Mouse (Mus musculus) midbrain, embryonic 10.5 days (tissue): ENCODE results near the gene U2af1l4. TPM values are rescaled to one million over a fixed set of nuclear protein-coding genes. Genes with fewer than 3 reads are reported as not detected.

Source experiments
- DNase-seq: peaks from one replicate; pipeline ENCODE4 v3.0.0-alpha.2; 2017; ENCODE audit warnings: low spot score
- H3K27ac ChIP-seq: fragments of 300-500 bp; sonication (generic); replicated peaks from 2 replicates; pipeline ENCODE4 v1.5.1; 2016; ENCODE audit warnings: mild to moderate bottlenecking
- H3K27me3 ChIP-seq: fragments of 300-500 bp; sonication (generic); 2 replicates; pipeline ENCODE4 v1.6.1; 2016; ENCODE audit warnings: low read depth, mild to moderate bottlenecking; ENCODE audit not compliant: poor library complexity, severe bottlenecking
- H3K36me3 ChIP-seq: fragments of 300-500 bp; sonication (generic); 2 replicates; pipeline ENCODE4 v1.6.1; 2016; ENCODE audit warnings: mild to moderate bottlenecking, moderate library complexity
- H3K4me1 ChIP-seq: fragments of 300-500 bp; sonication (generic); 2 replicates; pipeline ENCODE4 v1.6.1; 2016
- H3K4me3 ChIP-seq: fragments of 300-500 bp; sonication (generic); 2 replicates; pipeline ENCODE4 v1.5.1; 2016; ENCODE audit warnings: mild to moderate bottlenecking, moderate library complexity
- H3K9me3 ChIP-seq: fragments of 300-500 bp; sonication (generic); replicated peaks from 2 replicates; pipeline ENCODE4 v1.6.1; 2016; ENCODE audit warnings: mild to moderate bottlenecking
- WGBS: fragments of 180-500 bp; shearing (Covaris S2); methylation state at CpG from one replicate; pipeline ENCODE4 v1.1.7; 2016; 5-methylcytosine and 5-hydroxymethylcytosine counted together
- microRNA-seq: library from miRNA; unstranded; fragments of <30 nt; microRNA quantifications from one replicate; pipeline ENCODE4, GENCODE M21; 2017
- polyA plus RNA-seq: library from polyadenylated mRNA; unstranded; fragments of >200 nt; fragmentation: Nextera tagmentation; extraction: Ambion mirVana; gene quantifications from 2 replicates; pipeline ENCODE4 v1.2.1, GENCODE M21; 2016

U2af1l4 gene
- polyA plus RNA-seq, 1 experiment from 2014 or later = 93.2 TPM

DNA sequence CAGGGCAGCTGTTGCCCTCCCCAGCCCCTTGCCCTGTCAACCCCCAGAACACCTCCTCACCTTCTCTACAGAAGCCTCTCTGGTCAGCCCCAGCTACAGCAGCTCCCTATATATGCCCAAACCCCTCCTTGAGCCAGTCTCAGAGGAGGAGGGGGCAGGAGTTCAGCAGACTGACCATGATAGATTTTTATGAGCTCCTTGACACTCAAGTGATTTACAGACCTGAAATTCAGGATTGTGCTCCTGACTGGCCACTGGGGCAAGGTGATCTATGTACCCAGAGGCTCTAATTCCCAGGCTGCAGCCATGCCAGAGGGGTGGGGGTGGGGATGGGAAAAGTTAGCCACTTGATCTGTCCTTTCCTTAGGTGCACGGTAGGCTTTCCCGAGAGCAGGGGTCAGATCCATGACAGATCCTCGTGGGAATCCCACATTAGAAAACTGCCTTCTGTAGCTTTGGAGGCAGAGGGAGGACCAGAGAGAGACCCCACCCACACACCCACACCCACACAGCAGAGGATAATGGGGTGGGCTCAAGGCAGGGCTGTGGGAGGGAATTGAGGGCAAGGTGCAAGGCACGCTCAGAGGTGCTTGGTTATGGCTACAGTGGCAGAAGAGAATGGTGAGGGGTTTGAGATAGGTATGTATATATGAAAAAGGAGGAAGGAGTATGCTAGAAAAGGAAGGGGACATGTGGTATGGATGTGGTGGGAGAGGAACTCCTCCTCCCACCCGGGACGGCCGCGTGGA, 49.7 kb downstream of the U2af1l4 start, which contains the start of gene Upk1a:
Gene Upk1a (minus strand): TSS at position 194 of the 749 bp plus-strand sequence.
- WGBS = 79% methylated on average over 8 of the region's 8 CpGs
- peaks cover 30% of the 10 kb centered on the region for H3K36me3 ChIP-seq
- H3K4me3 ChIP-seq = no peak within 1 kb of the TSS
- no peaks in the 10 kb centered on the region for H3K27me3 ChIP-seq
- H3K27ac ChIP-seq = no peak within 1 kb of the TSS
- H3K4me1 ChIP-seq = 0 out of 2 replicates have a peak, but pooled peaks cover 8% of the 10 kb centered on the region
- no peak for DNase-seq
- H3K9me3 ChIP-seq = no peaks in the 10 kb centered on the region

DNA sequence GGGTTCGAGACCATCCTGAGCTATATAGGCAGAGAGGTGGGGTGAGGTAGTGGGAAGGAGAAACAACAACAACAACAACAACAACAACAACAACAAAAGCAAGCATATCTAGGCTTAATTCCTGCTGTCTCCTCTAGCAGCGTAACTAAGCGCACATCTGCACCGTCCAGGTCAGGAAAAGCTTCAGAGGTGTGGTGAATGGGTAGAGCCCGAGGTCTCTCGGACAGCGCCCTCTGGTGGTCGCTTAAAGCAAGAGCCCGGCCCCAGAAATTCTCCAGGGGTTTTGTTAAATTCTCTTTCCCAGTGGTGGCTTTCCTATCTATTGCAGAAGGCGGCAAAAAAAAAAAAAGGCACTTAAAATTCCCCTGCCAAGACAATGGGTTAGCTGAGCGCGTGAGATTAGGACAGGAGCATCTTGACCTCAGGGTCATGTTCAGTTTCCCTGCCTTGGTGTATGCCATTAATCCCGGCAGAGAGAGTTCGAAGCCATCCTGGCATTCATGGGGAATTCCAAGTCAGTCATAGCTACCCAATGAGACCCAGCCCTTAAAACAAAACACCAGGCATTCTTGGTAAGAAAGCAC, 50.5 kb downstream of the U2af1l4 start:
- DNase-seq = peak; percentile 65
- WGBS = 27% methylated on average over 14 of the region's 14 CpGs
- H3K4me3 ChIP-seq = no peak overlapping the region

DNA sequence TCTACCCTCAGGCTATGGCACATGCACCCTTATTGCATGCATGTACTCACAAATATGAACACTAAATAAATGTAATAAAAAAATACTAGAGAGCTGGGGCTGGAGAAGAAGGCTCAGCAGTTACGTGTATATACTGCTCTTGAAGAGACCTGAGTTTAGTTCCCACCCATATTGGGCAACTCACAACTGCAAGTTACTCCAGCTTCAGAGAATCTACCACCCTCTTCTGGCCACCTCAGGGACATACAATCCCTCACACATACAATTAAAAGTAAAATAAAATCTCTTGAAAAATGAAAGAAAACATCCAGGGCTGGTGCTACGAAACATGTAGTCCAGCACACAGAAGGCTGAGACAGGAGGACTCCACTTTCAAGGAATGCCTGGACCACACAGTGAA, 51.4 kb downstream of the U2af1l4 start:
- no peak overlapping the region for H3K4me3 ChIP-seq
- DNase-seq = no peak
- H3K27me3 ChIP-seq = no peaks in the 10 kb centered on the region
- WGBS = 78% methylated on average over 2 of the region's 2 CpGs
- no peaks in the 10 kb centered on the region for H3K9me3 ChIP-seq
- H3K4me1 ChIP-seq = no peaks in the 10 kb centered on the region
- no peak overlapping the region for H3K27ac ChIP-seq
- peaks cover 46% of the 10 kb centered on the region for H3K36me3 ChIP-seq

More for the DNA sequence above, 50.5 kb downstream of the U2af1l4 start:
- H3K4me1 ChIP-seq = 0 out of 2 replicates have a peak, but pooled peaks cover 2% of the 10 kb centered on the region
- no peaks in the 10 kb centered on the region for H3K9me3 ChIP-seq
- H3K36me3 ChIP-seq = peaks cover 38% of the 10 kb centered on the region
- H3K27me3 ChIP-seq = no peaks in the 10 kb centered on the region
- no peak overlapping the region for H3K27ac ChIP-seq

Small RNA genes lying within 50 kb of the gene (microRNA-seq; reads per million reads assigned to microRNA genes)
- gene Gm38670 (1.8 reads per million), gene Mir3569 (not detected)

Other genes with a start within 250 kb of the U2af1l4 start
- gene Syne4, start 248.5 kb upstream of the U2af1l4 start, polyA plus RNA-seq = 13.7 and 14.8 TPM in 2 replicates
- gene E130208F15Rik, start 241.6 kb upstream of the U2af1l4 start, polyA plus RNA-seq = 2.6 and 4.6 TPM in 2 replicates
- 19.3 and 22.5 TPM in 2 replicates for gene Sdhaf1, start 239.4 kb upstream of the U2af1l4 start, polyA plus RNA-seq
- 5.4 and 6.2 TPM in 2 replicates for gene Lrfn3, start 200.5 kb upstream of the U2af1l4 start, polyA plus RNA-seq
- gene Tyrobp, start 149.5 kb upstream of the U2af1l4 start, polyA plus RNA-seq = 15.7 and 19.6 TPM in 2 replicates
- 0.35 TPM in 1 of 2 replicates, not detected in the other for gene Hcst, start 143.4 kb upstream of the U2af1l4 start, polyA plus RNA-seq
- gene Nfkbid, start 141.6 kb upstream of the U2af1l4 start, polyA plus RNA-seq = 1.4 and 1.5 TPM in 2 replicates
- gene Aplp1, start 117.8 kb upstream of the U2af1l4 start, polyA plus RNA-seq = 69.6 and 124 TPM in 2 replicates
- 1.7 and 1.9 TPM in 2 replicates for gene Kirrel2, start 105.6 kb upstream of the U2af1l4 start, polyA plus RNA-seq
- gene Nphs1, start 105.0 kb upstream of the U2af1l4 start, polyA plus RNA-seq = 0.16 and 0.23 TPM in 2 replicates
- gene Prodh2, start 69.7 kb upstream of the U2af1l4 start, polyA plus RNA-seq = not detected in 2 replicates
- gene Arhgap33, start 28.2 kb upstream of the U2af1l4 start, polyA plus RNA-seq = 36.6 and 62.0 TPM in 2 replicates
- 6.1 and 6.2 TPM in 2 replicates for gene Hspb6, start 11.1 kb upstream of the U2af1l4 start, polyA plus RNA-seq
- 13.4 and 17.1 TPM in 2 replicates for gene Proser3, start 11.0 kb upstream of the U2af1l4 start, polyA plus RNA-seq
- 45.9 and 46.7 TPM in 2 replicates for gene Lin37, start 3.5 kb upstream of the U2af1l4 start, polyA plus RNA-seq
- gene Gm49396, start within 50 bp of the U2af1l4 start, polyA plus RNA-seq = 17.0 and 19.6 TPM in 2 replicates
- gene Psenen, start 326 bp downstream of the U2af1l4 start, polyA plus RNA-seq = 131 and 133 TPM in 2 replicates
- gene Igflr1, start 2.1 kb downstream of the U2af1l4 start, polyA plus RNA-seq = 4.4 and 7.2 TPM in 2 replicates
- gene Kmt2b, start 25.4 kb downstream of the U2af1l4 start, polyA plus RNA-seq = 7.4 and 10.6 TPM in 2 replicates
- gene Zbtb32, start 35.6 kb downstream of the U2af1l4 start, polyA plus RNA-seq = 0.26 and 0.61 TPM in 2 replicates
- 0.44 and 0.79 TPM in 2 replicates for gene Upk1a, start 49.5 kb downstream of the U2af1l4 start, polyA plus RNA-seq
- 779 and 792 TPM in 2 replicates for gene Cox6b1, start 62.9 kb downstream of the U2af1l4 start, polyA plus RNA-seq
- gene Etv2, start 72.6 kb downstream of the U2af1l4 start, polyA plus RNA-seq = not detected in 2 replicates
- 140 and 145 TPM in 2 replicates for gene Rbm42, start 87.0 kb downstream of the U2af1l4 start, polyA plus RNA-seq
- gene Haus5, start 101.7 kb downstream of the U2af1l4 start, polyA plus RNA-seq = 79.8 and 84.0 TPM in 2 replicates
- gene Pmis2, start 108.3 kb downstream of the U2af1l4 start, polyA plus RNA-seq = not detected in 2 replicates
- gene 2200002J24Rik, start 135.6 kb downstream of the U2af1l4 start, polyA plus RNA-seq = not detected in 2 replicates
- 0.89 and 1.1 TPM in 2 replicates for gene Atp4a, start 148.9 kb downstream of the U2af1l4 start, polyA plus RNA-seq
- gene Tmem147, start 166.2 kb downstream of the U2af1l4 start, polyA plus RNA-seq = 155 and 164 TPM in 2 replicates
- 0.33 and 0.40 TPM in 2 replicates for gene Gapdhs, start 180.4 kb downstream of the U2af1l4 start, polyA plus RNA-seq
- gene Sbsn, start 188.2 kb downstream of the U2af1l4 start, polyA plus RNA-seq = 0.51 and 0.65 TPM in 2 replicates
- gene Dmkn, start 200.5 kb downstream of the U2af1l4 start, polyA plus RNA-seq = not detected in 2 replicates
- gene Krtdap, start 224.6 kb downstream of the U2af1l4 start, polyA plus RNA-seq = not detected in 2 replicates